ENCODE assay signal across 8 mouse cellular contexts in genomic region chr17:34186885-34187260, GRCm38 (mm10). TPM values are rescaled to one million over a fixed set of nuclear protein-coding genes. Genes with fewer than 3 reads are reported as not detected.
DNase-seq lines count a peak whose midpoint lies in the region; ATAC-seq and TF ChIP-seq lines count a peak whose summit lies in the region.

No protein-coding gene starts in this region.

- no peaks in the 10 kb centered on the region for H3K4me1 ChIP-seq in ES-Bruce4 (ENCODE audit: control insufficient read depth, insufficient read depth, low read length)
- H3K4me1 ChIP-seq in heart, postnatal 0 days (ENCODE audit: control insufficient read depth, insufficient read depth): peaks cover 8% of the 10 kb centered on the region; the same call in 1 of the 2 replicates

- no peak for TF ChIP-seq POLR2A in ES-Bruce4 (IDR thresholded peaks at IDR 0.05; ENCODE audit: insufficient read depth, low read length)

- WGBS in heart, postnatal 0 days: 5% methylated on average over 14 of the region's 14 CpGs
- WGBS in macrophage (ENCODE audit: missing documents): 0% methylated on average over 14 of the region's 14 CpGs

- H3K4me2 ChIP-seq in heart, postnatal 0 days (ENCODE audit: low read depth, low read length): peak overlapping the region; percentile 94

- ATAC-seq in heart, postnatal 0 days (ENCODE audit: insufficient read depth, low read depth): no peak

- intact Hi-C loops in left cerebral cortex, postnatal 36 days (cut with DNase I): no loop called here

- no peaks in the 10 kb centered on the region for H3K27me3 ChIP-seq in ES-Bruce4 (ENCODE audit: control insufficient read depth, insufficient read depth, low read length, poor library complexity, severe bottlenecking)
- H3K27me3 ChIP-seq in heart, postnatal 0 days (ENCODE audit: control insufficient read depth, insufficient read depth, low read length): peaks cover 55% of the 10 kb centered on the region

- H3K36me3 ChIP-seq in ES-Bruce4 (ENCODE audit: control insufficient read depth, insufficient read depth, low read length, poor library complexity, severe bottlenecking) (no peaks in the 10 kb centered on the region), macrophage (ENCODE audit: inconsistent target) (peaks cover 52% of the 10 kb centered on the region)
- no peaks in the 10 kb centered on the region for H3K36me3 ChIP-seq in heart, postnatal 0 days (replicated peaks; ENCODE audit: control insufficient read depth, insufficient read depth, low read length)

- peaks cover 81% of the 10 kb centered on the region for H3K79me2 ChIP-seq in macrophage (ENCODE audit: inconsistent target)

- H3K4me3 ChIP-seq in ES-Bruce4 (ENCODE audit: low read depth, low read length): peak overlapping the region; percentile 56
- H3K4me3 ChIP-seq in heart, postnatal 0 days (ENCODE audit: low read depth, low read length): peak overlapping the region; percentile 69
- H3K4me3 ChIP-seq in macrophage (ENCODE audit: inconsistent target): peak overlapping the region; percentile 98

- TF ChIP-seq EP300 in ES-Bruce4 (IDR thresholded peaks at IDR 0.05; ENCODE audit: insufficient read depth, low read depth, low read length): no peak
- no peak for TF ChIP-seq EP300 in heart, postnatal 0 days (IDR thresholded peaks at IDR 0.05; ENCODE audit: low read depth)

- H3K9ac ChIP-seq in ES-Bruce4 (ENCODE audit: low read depth, poor library complexity, severe bottlenecking): peak overlapping the region; percentile 34; the same call in 1 of the 2 replicates
- peak overlapping the region; percentile 77; the same call in 1 of the 2 replicates for H3K9ac ChIP-seq in heart, postnatal 0 days (replicated peaks; ENCODE audit: low read depth, low read length)

- H3K27ac ChIP-seq in ES-Bruce4 (ENCODE audit: insufficient read depth, low read length) (no peak overlapping the region), macrophage (peak overlapping the region; percentile 95)
- no peak overlapping the region for H3K27ac ChIP-seq in heart, postnatal 0 days (ENCODE audit: low read depth)

- H3K9me3 ChIP-seq in ES-Bruce4 (replicated peaks; ENCODE audit: control insufficient read depth, insufficient read depth, low read length, poor library complexity, severe bottlenecking): no peaks in the 10 kb centered on the region
- no peaks in the 10 kb centered on the region for H3K9me3 ChIP-seq in heart, postnatal 0 days (replicated peaks; ENCODE audit: control insufficient read depth, low read length)

- peak; percentile 34 for DNase-seq in adrenal gland, postnatal 14 days
- DNase-seq in adrenal gland, adult 18-20 months (ENCODE audit: low spot score in 2 of 2): no peak
- no peak for DNase-seq in heart, postnatal 0 days (ENCODE audit: low spot score)
- no peak for DNase-seq in ovary, postnatal 36 days (ENCODE audit: low spot score)
- no peak for DNase-seq in left cerebral cortex, postnatal 36 days (ENCODE audit: low spot score in 2 of 2)
- no peak for DNase-seq in thymus, adult 18-20 months

- TF ChIP-seq CTCF in ES-Bruce4 (IDR thresholded peaks at IDR 0.05; ENCODE audit: low read depth, low read length): no peak
- no peak for TF ChIP-seq CTCF in heart, postnatal 0 days (IDR thresholded peaks at IDR 0.05; ENCODE audit: low read depth)

RNA-seq across cellular contexts. Expression of gene Tap1, which starts 0.5 kb away (rescaled TPM):
- 11.1 and 20.4 TPM in 2 replicates for total RNA-seq in adrenal gland, postnatal 14 days (2021)
- 10 to 100 TPM; 13.8 to 24.9 TPM for total RNA-seq in adrenal gland, adult 18-20 months (2021)
- polyA plus RNA-seq in ES-Bruce4 (2011; ENCODE audit: insufficient read depth, insufficient read length, low read depth, missing spikeins) (21.6 and 24.6 TPM in 2 replicates), macrophage (2018) (42.0 to 121 TPM (median 79.2 TPM) in 3 replicates)
- 8.8 and 10.7 TPM in 2 replicates for total RNA-seq in heart, postnatal 0 days (2014; rRNA removed; ENCODE audit: low replicate concordance)
- 2.7 and 3.7 TPM in 2 replicates for polyA plus RNA-seq in heart, postnatal 0 days (2015; fragmentation: Nextera tagmentation; extraction: Ambion mirVana)
- 100 to 1,000 TPM in 16 of 26 experiments, 10 to 100 TPM in 10; 40.1 to 681 (median 309) TPM for total RNA-seq in macrophage (2018; cell fraction: chromatin; rRNA removed)
- 100 to 1,000 TPM in 17 of 26 experiments, 10 to 100 TPM in 9; 52.5 to 419 (median 174) TPM for total RNA-seq in macrophage (2018; cell fraction: cytosol; rRNA removed)
- 100 to 1,000 TPM; 107 to 833 (median 459) TPM for total RNA-seq in macrophage (2018; cell fraction: nucleus; rRNA removed)
- total RNA-seq in left cerebral cortex, postnatal 36 days (2021): 1 to 10 TPM; 1.9 to 2.0 TPM

RNA-seq across cellular contexts. Expression of gene Psmb9, which starts 0.7 kb away (rescaled TPM):
- 6.9 and 12.2 TPM in 2 replicates for total RNA-seq in adrenal gland, postnatal 14 days (2021)
- total RNA-seq in adrenal gland, adult 18-20 months (2021): 10 to 100 TPM; 15.2 to 31.6 TPM
- polyA plus RNA-seq in ES-Bruce4 (2011; ENCODE audit: insufficient read depth, insufficient read length, low read depth, missing spikeins) (8.7 and 10.2 TPM in 2 replicates), macrophage (2018) (38.9 to 88.0 TPM (median 49.9 TPM) in 3 replicates)
- 2.9 and 6.3 TPM in 2 replicates for total RNA-seq in heart, postnatal 0 days (2014; rRNA removed; ENCODE audit: low replicate concordance)
- polyA plus RNA-seq in heart, postnatal 0 days (2015; fragmentation: Nextera tagmentation; extraction: Ambion mirVana): 2.5 and 3.6 TPM in 2 replicates
- 100 to 1,000 TPM in 8 of 26 experiments, 10 to 100 TPM in 14, 1 to 10 TPM in 4; 4.6 to 202 (median 57.0) TPM for total RNA-seq in macrophage (2018; cell fraction: chromatin; rRNA removed)
- 100 to 1,000 TPM in 13 of 26 experiments, 10 to 100 TPM in 13; 54.1 to 283 (median 132) TPM for total RNA-seq in macrophage (2018; cell fraction: cytosol; rRNA removed)
- total RNA-seq in macrophage (2018; cell fraction: nucleus; rRNA removed): 100 to 1,000 TPM in 14 of 26 experiments, 10 to 100 TPM in 12; 11.4 to 212 (median 114) TPM
- 1 to 10 TPM in 1 of 2 experiments, under 1 TPM in 1; 0.77 to 1.1 TPM for total RNA-seq in left cerebral cortex, postnatal 36 days (2021)

RNA-seq across cellular contexts. Expression of gene Psmb8, which starts 10.6 kb away (rescaled TPM):
- 21.0 and 33.6 TPM in 2 replicates for total RNA-seq in adrenal gland, postnatal 14 days (2021)
- total RNA-seq in adrenal gland, adult 18-20 months (2021): 10 to 100 TPM; 36.2 to 74.2 TPM
- 20.5 and 27.6 TPM in 2 replicates for polyA plus RNA-seq in ES-Bruce4 (2011; ENCODE audit: insufficient read depth, insufficient read length, low read depth, missing spikeins)
- total RNA-seq in heart, postnatal 0 days (2014; rRNA removed; ENCODE audit: low replicate concordance): 9.7 and 11.0 TPM in 2 replicates
- 9.4 and 9.9 TPM in 2 replicates for polyA plus RNA-seq in heart, postnatal 0 days (2015; fragmentation: Nextera tagmentation; extraction: Ambion mirVana)
- total RNA-seq in macrophage (2018; cell fraction: chromatin; rRNA removed): 100 to 1,000 TPM in 7 of 26 experiments, 10 to 100 TPM in 16, 1 to 10 TPM in 3; 8.6 to 193 (median 70.0) TPM
- total RNA-seq in macrophage (2018; cell fraction: cytosol; rRNA removed): 100 to 1,000 TPM; 160 to 774 (median 378) TPM
- total RNA-seq in macrophage (2018; cell fraction: nucleus; rRNA removed): 100 to 1,000 TPM in 15 of 26 experiments, 10 to 100 TPM in 11; 27.4 to 293 (median 118) TPM
- 147 to 329 TPM (median 288 TPM) in 3 replicates for polyA plus RNA-seq in macrophage (2018)
- 1 to 10 TPM; 2.1 to 3.4 TPM for total RNA-seq in left cerebral cortex, postnatal 36 days (2021)

RNA-seq across cellular contexts. Expression of gene Tap2, which starts 16.5 kb away (rescaled TPM):
- 33.2 and 34.9 TPM in 2 replicates for total RNA-seq in adrenal gland, postnatal 14 days (2021)
- total RNA-seq in adrenal gland, adult 18-20 months (2021): 10 to 100 TPM; 51.6 to 60.9 TPM
- polyA plus RNA-seq in ES-Bruce4 (2011; ENCODE audit: insufficient read depth, insufficient read length, low read depth, missing spikeins): 18.8 and 22.7 TPM in 2 replicates
- total RNA-seq in heart, postnatal 0 days (2014; rRNA removed; ENCODE audit: low replicate concordance): 3.3 and 14.5 TPM in 2 replicates
- 7.0 and 7.5 TPM in 2 replicates for polyA plus RNA-seq in heart, postnatal 0 days (2015; fragmentation: Nextera tagmentation; extraction: Ambion mirVana)
- 100 to 1,000 TPM in 5 of 26 experiments, 10 to 100 TPM in 21; 11.9 to 205 (median 50.9) TPM for total RNA-seq in macrophage (2018; cell fraction: chromatin; rRNA removed)
- total RNA-seq in macrophage (2018; cell fraction: cytosol; rRNA removed): 100 to 1,000 TPM in 11 of 26 experiments, 10 to 100 TPM in 15; 27.8 to 170 (median 64.7) TPM
- 100 to 1,000 TPM in 15 of 26 experiments, 10 to 100 TPM in 11; 56.8 to 387 (median 149) TPM for total RNA-seq in macrophage (2018; cell fraction: nucleus; rRNA removed)
- 26.1 to 58.7 TPM (median 37.6 TPM) in 3 replicates for polyA plus RNA-seq in macrophage (2018)
- total RNA-seq in left cerebral cortex, postnatal 36 days (2021): 1 to 10 TPM; 6.6 to 7.7 TPM

RNA-seq across cellular contexts. Expression of gene H2-DMb1, which starts 34.0 kb away (rescaled TPM):
- total RNA-seq in adrenal gland, postnatal 14 days (2021): 3.6 and 8.3 TPM in 2 replicates
- 10 to 100 TPM in 1 of 2 experiments, 1 to 10 TPM in 1; 8.5 to 13.3 TPM for total RNA-seq in adrenal gland, adult 18-20 months (2021)
- polyA plus RNA-seq in ES-Bruce4 (2011; ENCODE audit: insufficient read depth, insufficient read length, low read depth, missing spikeins) (0.65 and 1.1 TPM in 2 replicates), macrophage (2018) (26.4 to 54.6 TPM (median 34.2 TPM) in 3 replicates)
- 0.19 TPM in 1 of 2 replicates, not detected in the other for total RNA-seq in heart, postnatal 0 days (2014; rRNA removed; ENCODE audit: low replicate concordance)
- 0.65 and 0.90 TPM in 2 replicates for polyA plus RNA-seq in heart, postnatal 0 days (2015; fragmentation: Nextera tagmentation; extraction: Ambion mirVana)
- 10 to 100 TPM in 8 of 26 experiments, 1 to 10 TPM in 18; 1.2 to 20.1 (median 8.1) TPM for total RNA-seq in macrophage (2018; cell fraction: chromatin; rRNA removed)
- total RNA-seq in macrophage (2018; cell fraction: cytosol; rRNA removed): 10 to 100 TPM; 27.0 to 79.7 (median 49.7) TPM
- 10 to 100 TPM; 11.2 to 50.6 (median 30.8) TPM for total RNA-seq in macrophage (2018; cell fraction: nucleus; rRNA removed)
- 1 to 10 TPM in 1 of 2 experiments, under 1 TPM in 1; 0.94 to 1.1 TPM for total RNA-seq in left cerebral cortex, postnatal 36 days (2021)
